Mouse (Mus musculus) limb, embryonic 10.5 days (tissue): Measurements from ENCODE around the gene Smco4. TPM values are rescaled to one million over a fixed set of nuclear protein-coding genes. Genes with fewer than 3 reads are reported as not detected.

Source experiments
- DNase-seq: peaks from one replicate; pipeline ENCODE4 v3.0.0-alpha.2; 2017; ENCODE audit warnings: low spot score
- H3K27ac ChIP-seq: fragments of 300-500 bp; sonication (generic); 2 replicates; pipeline ENCODE4 v1.5.1; 2016; ENCODE audit warnings: mild to moderate bottlenecking
- H3K27me3 ChIP-seq: fragments of 300-500 bp; sonication (generic); 2 replicates; pipeline ENCODE4 v1.6.1; 2016; ENCODE audit warnings: low read depth, mild to moderate bottlenecking; ENCODE audit not compliant: poor library complexity, severe bottlenecking
- H3K36me3 ChIP-seq: fragments of 300-500 bp; sonication (generic); 2 replicates; pipeline ENCODE4 v1.6.1; 2016; ENCODE audit warnings: mild to moderate bottlenecking, moderate library complexity
- H3K4me1 ChIP-seq: fragments of 300-500 bp; sonication (generic); 2 replicates; pipeline ENCODE4 v1.6.1; 2016
- H3K4me3 ChIP-seq: fragments of 300-500 bp; sonication (generic); 2 replicates; pipeline ENCODE4 v1.5.1; 2016; ENCODE audit warnings: mild to moderate bottlenecking, moderate library complexity
- H3K9me3 ChIP-seq: fragments of 300-500 bp; sonication (generic); replicated peaks from 2 replicates; pipeline ENCODE4 v1.6.1; 2016; ENCODE audit warnings: mild to moderate bottlenecking
- WGBS: fragments of 180-500 bp; shearing (Covaris S2); methylation state at CpG from one replicate; pipeline ENCODE4 v1.1.7; 2016; 5-methylcytosine and 5-hydroxymethylcytosine counted together
- polyA plus RNA-seq: library from polyadenylated mRNA; unstranded; fragments of >200 nt; fragmentation: Nextera tagmentation; extraction: Ambion mirVana; gene quantifications from 2 replicates; pipeline ENCODE4 v1.2.1, GENCODE M21; 2016

Smco4 gene
- polyA plus RNA-seq, 1 experiment from 2014 or later = 2.7 TPM

DNA sequence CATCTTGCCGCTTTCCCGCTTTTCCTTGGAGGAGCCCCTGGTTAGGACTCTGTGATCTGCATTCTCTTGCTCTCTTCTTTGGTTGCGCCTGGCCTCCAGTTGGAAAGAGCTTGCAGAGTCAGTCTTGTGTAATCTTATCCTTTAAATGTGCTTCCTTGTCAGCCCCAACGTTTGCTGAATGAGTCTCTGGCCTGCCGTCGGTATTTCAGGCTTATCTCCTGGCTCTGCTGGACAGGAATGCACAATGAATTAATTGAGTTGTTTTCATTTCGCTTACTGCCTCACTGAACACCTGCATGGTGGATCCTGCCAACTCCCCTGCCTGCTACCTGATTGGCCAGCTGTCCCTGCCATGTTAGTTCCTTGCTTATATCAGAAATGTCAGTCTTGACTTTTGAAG is 19.7 kb downstream of the Smco4 start:
- 81% methylated on average over 7 of the region's 7 CpGs for WGBS
- H3K9me3 ChIP-seq = no peaks in the 10 kb centered on the region
- H3K27me3 ChIP-seq = no peaks in the 10 kb centered on the region
- no peaks in the 10 kb centered on the region; the same call in 1 of the 2 replicates for H3K36me3 ChIP-seq
- no peak overlapping the region for H3K4me3 ChIP-seq
- peaks cover 19% of the 10 kb centered on the region for H3K4me1 ChIP-seq
- H3K27ac ChIP-seq = no peak overlapping the region
- no peak for DNase-seq

GRCm38 (mm10) chr9:15516007-15516406 is 22.8 kb downstream of the Smco4 start:
- Histone ChIP-seq H3K9me3 (no peaks in the 10 kb centered on the region), H3K4me1 (0 out of 2 replicates have a peak, but pooled peaks cover 5% of the 10 kb centered on the region), H3K27ac (no peak overlapping the region), H3K4me3 (no peak overlapping the region), H3K36me3 (no peaks in the 10 kb centered on the region), H3K27me3 (no peaks in the 10 kb centered on the region)
- DNase-seq = no peak
- 74% methylated on average over 2 of the region's 2 CpGs for WGBS

DNA sequence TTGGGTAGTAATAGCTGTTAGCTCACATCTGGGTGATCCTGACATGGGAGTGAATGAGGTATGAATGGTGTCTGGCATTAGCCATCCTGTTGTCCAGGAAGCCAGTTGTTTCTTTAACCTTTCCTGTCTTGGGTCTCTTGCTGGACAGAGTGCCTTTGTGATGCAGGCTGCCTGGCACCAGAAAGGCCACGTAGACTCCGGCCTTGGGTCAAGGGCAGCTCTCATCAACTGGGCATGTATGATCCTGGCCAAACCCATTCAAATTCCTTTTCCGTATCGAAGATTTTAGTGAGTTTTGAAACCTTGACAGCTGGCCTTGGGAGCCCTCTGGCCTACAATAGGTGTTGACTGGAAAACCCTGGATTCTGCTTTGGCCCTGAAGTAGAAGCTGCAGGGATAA is 24.7 kb downstream of the Smco4 start:
- Histone ChIP-seq H3K36me3 (no peaks in the 10 kb centered on the region), H3K4me3 (no peak overlapping the region), H3K9me3 (no peaks in the 10 kb centered on the region), H3K4me1 (peaks cover 6% of the 10 kb centered on the region; the same call in 1 of the 2 replicates), H3K27ac (peak overlapping the region; percentile 25; the same call in 1 of the 2 replicates), H3K27me3 (no peaks in the 10 kb centered on the region)
- 92% methylated on average over 4 of the region's 4 CpGs for WGBS
- no peak for DNase-seq

DNA sequence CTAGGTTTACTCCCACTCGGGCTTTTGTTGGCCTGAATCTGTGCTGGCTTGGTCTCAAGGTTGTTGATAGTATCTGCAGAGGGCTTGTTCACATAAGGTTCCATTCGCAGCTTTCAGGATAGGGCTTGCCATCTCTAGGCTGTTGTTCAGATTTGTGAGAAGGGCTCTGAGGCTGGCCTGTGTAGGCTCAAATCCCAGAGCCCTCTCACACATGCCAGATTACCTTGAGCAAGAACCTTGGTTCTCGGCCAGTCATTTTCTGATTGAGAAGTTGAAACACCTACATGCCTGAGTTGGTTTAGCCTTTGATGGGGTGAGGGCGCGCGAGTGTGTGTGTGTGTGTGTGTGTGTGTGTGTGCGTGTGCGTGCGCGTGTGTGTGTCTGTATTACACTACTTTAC is 29.1 kb downstream of the Smco4 start:
- Histone ChIP-seq H3K27me3 (no peaks in the 10 kb centered on the region), H3K4me3 (no peak overlapping the region), H3K36me3 (peaks cover 6% of the 10 kb centered on the region), H3K27ac (no peak overlapping the region), H3K4me1 (peaks cover 15% of the 10 kb centered on the region; the same call in 1 of the 2 replicates), H3K9me3 (no peaks in the 10 kb centered on the region)
- 94% methylated on average over 10 of the region's 10 CpGs for WGBS
- DNase-seq = no peak

GRCm38 (mm10) chr9:15522887-15523286 is 29.7 kb downstream of the Smco4 start:
- Histone ChIP-seq H3K9me3 (no peaks in the 10 kb centered on the region), H3K4me3 (no peak overlapping the region), H3K27me3 (no peaks in the 10 kb centered on the region), H3K27ac (no peak overlapping the region), H3K36me3 (peaks cover 6% of the 10 kb centered on the region), H3K4me1 (peaks cover 15% of the 10 kb centered on the region; the same call in 1 of the 2 replicates)
- no peak for DNase-seq
- WGBS = 87% methylated on average over 5 of the region's 5 CpGs

DNA sequence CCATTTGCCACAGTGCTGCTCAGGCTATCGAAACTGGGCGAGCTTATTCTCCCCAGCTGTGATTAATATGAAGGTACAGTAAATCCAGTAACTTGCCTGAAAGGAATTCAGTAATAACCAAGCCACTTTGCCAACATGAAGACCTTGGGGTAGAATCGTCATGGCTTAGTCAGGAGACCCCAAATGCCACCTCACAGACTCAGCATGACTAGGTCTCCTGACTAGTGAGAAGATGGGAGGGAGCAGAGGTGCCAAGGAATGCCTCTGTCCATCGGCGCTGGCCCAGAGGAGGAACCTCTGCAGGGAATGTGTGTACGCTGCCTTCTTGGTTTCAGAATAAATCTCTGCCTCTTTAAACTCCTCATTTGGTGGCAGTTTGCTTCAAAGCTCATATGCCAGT is 30.4 kb downstream of the Smco4 start:
- Histone ChIP-seq H3K4me3 (no peak overlapping the region), H3K27me3 (no peaks in the 10 kb centered on the region), H3K4me1 (peaks cover 15% of the 10 kb centered on the region; the same call in 1 of the 2 replicates), H3K27ac (no peak overlapping the region), H3K36me3 (peaks cover 6% of the 10 kb centered on the region), H3K9me3 (no peaks in the 10 kb centered on the region)
- no peak for DNase-seq
- 92% methylated on average over 6 of the region's 6 CpGs for WGBS

- H3K36me3 ChIP-seq = peaks cover 6% of the 10 kb centered on the region
- H3K27ac ChIP-seq = no peak overlapping the region; the same call in 1 of the 2 replicates
- 76% methylated on average over 8 of the region's 8 CpGs for WGBS
- H3K4me1 ChIP-seq = peaks cover 23% of the 10 kb centered on the region; the same call in 1 of the 2 replicates
- H3K4me3 ChIP-seq = no peak overlapping the region
- no peak for DNase-seq
- no peaks in the 10 kb centered on the region for H3K9me3 ChIP-seq
- no peaks in the 10 kb centered on the region for H3K27me3 ChIP-seq
Measured at GRCm38 (mm10) chr9:15525246-15525645, 32.0 kb downstream of the Smco4 start.

- 88% methylated on average over 7 of the region's 7 CpGs for WGBS
- peaks cover 30% of the 10 kb centered on the region for H3K4me1 ChIP-seq
Measured at GRCm38 (mm10) chr9:15526539-15526938, 33.3 kb downstream of the Smco4 start.

GRCm38 (mm10) chr9:15527846-15528245 is 34.6 kb downstream of the Smco4 start:
- no peak for DNase-seq
- H3K4me3 ChIP-seq = no peak overlapping the region
- H3K4me1 ChIP-seq = peaks cover 30% of the 10 kb centered on the region
- no peaks in the 10 kb centered on the region for H3K9me3 ChIP-seq
- 84% methylated on average over 6 of the region's 6 CpGs for WGBS
- no peaks in the 10 kb centered on the region for H3K27me3 ChIP-seq
- H3K27ac ChIP-seq = no peak overlapping the region
- H3K36me3 ChIP-seq = peaks cover 6% of the 10 kb centered on the region

More at GRCm38 (mm10) chr9:15526539-15526938, 33.3 kb downstream of the Smco4 start:
- H3K27me3 ChIP-seq = no peaks in the 10 kb centered on the region
- no peak for DNase-seq
- peaks cover 6% of the 10 kb centered on the region for H3K36me3 ChIP-seq
- H3K9me3 ChIP-seq = no peaks in the 10 kb centered on the region
- H3K4me3 ChIP-seq = no peak overlapping the region
- H3K27ac ChIP-seq = no peak overlapping the region

DNA sequence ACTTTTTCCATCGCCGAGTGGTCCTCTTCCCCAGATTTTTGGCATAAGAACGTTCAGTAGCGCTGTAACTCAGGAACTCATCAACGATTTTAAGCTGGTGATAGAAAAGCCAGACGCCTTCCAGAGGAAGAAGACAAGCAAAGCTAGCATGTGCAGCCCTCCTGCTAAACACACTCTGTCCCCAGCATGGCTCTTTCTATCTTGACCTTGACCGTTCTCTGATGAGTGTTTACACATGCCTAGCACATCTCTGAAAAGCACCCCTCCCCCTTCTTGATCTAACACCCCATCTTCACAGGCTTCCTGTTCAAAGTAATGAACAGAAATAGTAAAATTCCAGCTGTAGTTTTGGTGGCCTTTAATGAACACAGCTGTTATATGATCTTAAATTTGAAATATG is 35.1 kb downstream of the Smco4 start:
- Histone ChIP-seq H3K27ac (no peak overlapping the region), H3K36me3 (peaks cover 6% of the 10 kb centered on the region), H3K9me3 (no peaks in the 10 kb centered on the region), H3K27me3 (no peaks in the 10 kb centered on the region), H3K4me3 (no peak overlapping the region), H3K4me1 (peaks cover 26% of the 10 kb centered on the region)
- no peak for DNase-seq
- 92% methylated on average over 7 of the region's 7 CpGs for WGBS

GRCm38 (mm10) chr9:15529275-15529964 is 36.2 kb downstream of the Smco4 start:
- H3K27me3 ChIP-seq = no peaks in the 10 kb centered on the region
- no peak for DNase-seq
- no peak overlapping the region for H3K4me3 ChIP-seq
- peaks cover 33% of the 10 kb centered on the region for H3K4me1 ChIP-seq
- H3K9me3 ChIP-seq = no peaks in the 10 kb centered on the region
- no peak overlapping the region for H3K27ac ChIP-seq
- 83% methylated on average over 8 of the region's 8 CpGs for WGBS
- H3K36me3 ChIP-seq = peaks cover 6% of the 10 kb centered on the region

DNA sequence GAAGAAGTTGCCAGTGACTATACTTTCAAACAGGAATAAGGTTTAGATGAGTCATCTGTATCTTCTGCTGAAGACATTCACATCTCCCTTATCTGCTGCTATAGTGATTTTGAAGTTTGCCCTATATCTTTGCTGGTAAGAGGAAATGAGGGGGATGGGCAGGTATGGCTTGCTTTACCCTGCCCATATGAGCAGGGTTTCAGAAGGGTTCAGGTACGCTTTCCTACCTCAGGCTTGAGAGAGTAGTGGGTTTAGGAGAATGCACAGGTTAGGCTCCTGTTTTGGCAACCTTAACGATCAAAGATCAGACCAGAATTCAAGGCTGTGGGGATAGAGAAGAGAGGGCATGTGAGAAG is 36.7 kb downstream of the Smco4 start:
- WGBS = 93% methylated on average over 2 of the region's 2 CpGs
- Histone ChIP-seq H3K27ac (no peak overlapping the region), H3K9me3 (no peaks in the 10 kb centered on the region), H3K4me1 (peaks cover 38% of the 10 kb centered on the region), H3K36me3 (peaks cover 6% of the 10 kb centered on the region), H3K4me3 (no peak overlapping the region), H3K27me3 (no peaks in the 10 kb centered on the region)
- no peak for DNase-seq

DNA sequence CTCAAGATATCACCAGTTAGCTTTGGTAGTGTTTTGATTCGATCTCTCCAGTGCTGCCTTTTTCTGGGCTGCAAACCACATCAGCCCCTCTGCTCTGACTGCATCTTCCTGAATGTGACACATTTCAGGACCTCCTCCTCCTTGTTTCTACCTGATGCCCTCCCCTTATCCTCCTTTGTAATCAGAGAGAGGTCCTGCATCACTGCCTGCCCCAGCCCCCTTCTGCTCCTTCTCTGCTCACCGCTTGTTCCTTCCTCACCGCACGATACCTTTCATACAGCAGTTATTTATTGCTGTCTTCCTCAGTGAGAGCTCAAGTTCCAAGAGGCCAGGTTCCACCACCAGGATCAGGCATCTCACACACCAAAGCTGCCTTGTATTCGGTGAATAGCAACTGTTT is 38.0 kb downstream of the Smco4 start:
- Histone ChIP-seq H3K4me1 (peaks cover 44% of the 10 kb centered on the region), H3K9me3 (no peaks in the 10 kb centered on the region), H3K36me3 (peaks cover 1% of the 10 kb centered on the region; the same call in 1 of the 2 replicates), H3K4me3 (no peak overlapping the region), H3K27ac (no peak overlapping the region), H3K27me3 (no peaks in the 10 kb centered on the region)
- no peak for DNase-seq
- WGBS = 73% methylated on average over 5 of the region's 5 CpGs
